Mouse (Mus musculus) gastrocnemius, postnatal 36 days (tissue): ENCODE results near the gene Zswim4. TPM values are rescaled to one million over a fixed set of nuclear protein-coding genes. Genes with fewer than 3 reads are reported as not detected.
"Not testable (repeated sequence)": the region's sequence is repeated elsewhere in the genome, so short reads cannot be mapped to it uniquely, and the experiment has no call there.

Experiments used
- DNase-seq, 2 experiments: peaks; one replicate each; pipeline ENCODE4 v3.0.0; 2022
- intact Hi-C: fragments of 180-260 bp; cut with DNase I; formaldehyde crosslinking; loops from one replicate; pipeline ENCODE4 v1.15.1; 2025
- long read RNA-seq, 2 experiments: library from polyadenylated mRNA; stranded (forward); transcript quantifications; one replicate each; pipeline ENCODE4 v2.0.0; 2021
- total RNA-seq, 2 experiments: library from RNA; stranded (reverse); gene quantifications; 2 replicates each; pipeline ENCODE4 v1.2.3; 2021

Gene Zswim4
- total RNA-seq, result 1 to 10 TPM; 7.1 to 8.4 TPM
- long read RNA-seq, experiment 1, partial matches to known transcripts, result 1 of 3 reads
- long read RNA-seq, experiment 1, other reads (novel, unspliced or antisense), result 2 of 3 reads
- long read RNA-seq, experiment 2, partial matches to known transcripts, result 1 of 7 reads
- long read RNA-seq, experiment 2, other reads (novel, unspliced or antisense), result 6 of 7 reads

- intact Hi-C loops, result no loop called here
Measured at GRCm38 (mm10) chr8:84236998-84237473, at the start of gene Zswim4. TSS of gene Zswim4 (minus strand) at chr8:84237055.

GRCm38 (mm10) chr8:84285665-84286064, 48.8 kb upstream of the Zswim4 start:
- intact Hi-C loops, result not testable (repeated sequence)
- DNase-seq, result peak; percentile 16 to 28

More at GRCm38 (mm10) chr8:84236998-84237473, at the start of gene Zswim4:
- DNase-seq, result peak; percentile 95 to 99

GRCm38 (mm10) chr8:84284608-84285063, 47.8 kb upstream of the Zswim4 start:
- intact Hi-C loops, result loop anchor here (5.0 kb wide), 2 partner anchors 97 to 242 kb away; partner anchors contain the start of genes Il27ra, Nanos3 and Rln3
- DNase-seq, result peak; percentile 20 to 38

- intact Hi-C loops, result loop anchor here (5.0 kb wide), 2 partner anchors 93 to 238 kb away; partner anchors contain the start of genes Il27ra, Nanos3 and Rln3
Measured at GRCm38 (mm10) chr8:84280777-84281176, 43.9 kb upstream of the Zswim4 start.

GRCm38 (mm10) chr8:84276447-84276846, 39.6 kb upstream of the Zswim4 start:
- no peak for DNase-seq
- intact Hi-C loops, result no loop called here

More at GRCm38 (mm10) chr8:84280777-84281176, 43.9 kb upstream of the Zswim4 start:
- no peak for DNase-seq

- no peak for DNase-seq
- intact Hi-C loops, result no loop called here
Measured at GRCm38 (mm10) chr8:84273968-84274367, 37.1 kb upstream of the Zswim4 start.

GRCm38 (mm10) chr8:84272302-84272701, 35.4 kb upstream of the Zswim4 start:
- intact Hi-C loops, result no loop called here
- DNase-seq, result no peak

- intact Hi-C loops, result no loop called here
- peak; percentile 98 to 100 for DNase-seq
Measured at GRCm38 (mm10) chr8:84269950-84270773, 33.3 kb upstream of the Zswim4 start, which contains the start of gene Ccdc130. TSS of gene Ccdc130 (minus strand) at chr8:84270380.

- no peak for DNase-seq
- intact Hi-C loops, result no loop called here
Measured at GRCm38 (mm10) chr8:84261098-84261497, 24.2 kb upstream of the Zswim4 start.

- intact Hi-C loops, result no loop called here
Measured at GRCm38 (mm10) chr8:84256822-84257610, 20.2 kb upstream of the Zswim4 start, which contains the start of gene Mri1. TSS of gene Mri1 (minus strand) at chr8:84257326.

GRCm38 (mm10) chr8:84256458-84256821, 19.6 kb upstream of the Zswim4 start:
- DNase-seq, result no peak
- intact Hi-C loops, result no loop called here

More at GRCm38 (mm10) chr8:84256822-84257610, 20.2 kb upstream of the Zswim4 start, which contains the start of gene Mri1:
- peak; percentile 76 to 79 for DNase-seq

GRCm38 (mm10) chr8:84255858-84256257, 19.0 kb upstream of the Zswim4 start:
- intact Hi-C loops, result no loop called here
- no peak for DNase-seq

GRCm38 (mm10) chr8:84249257-84250170, 12.7 kb upstream of the Zswim4 start, which contains the start of gene D8Ertd738e:
TSS of gene D8Ertd738e (minus strand) at chr8:84249719.
- peak; percentile 79 to 80 for DNase-seq
- intact Hi-C loops, result no loop called here

- intact Hi-C loops, result no loop called here
Measured at GRCm38 (mm10) chr8:84241821-84242220, 5.0 kb upstream of the Zswim4 start.

GRCm38 (mm10) chr8:84241167-84241566, 4.3 kb upstream of the Zswim4 start:
- DNase-seq, result no peak
- intact Hi-C loops, result no loop called here

More at GRCm38 (mm10) chr8:84241821-84242220, 5.0 kb upstream of the Zswim4 start:
- no peak for DNase-seq

- no peak for DNase-seq
- intact Hi-C loops, result no loop called here
Measured at GRCm38 (mm10) chr8:84237542-84238229, 831 bp upstream of the Zswim4 start.

- DNase-seq, result no peak
- intact Hi-C loops, result no loop called here
Measured at GRCm38 (mm10) chr8:84236410-84236997, 351 bp downstream of the Zswim4 start.

- no peak for DNase-seq
- intact Hi-C loops, result no loop called here
Measured at GRCm38 (mm10) chr8:84235746-84236409, 977 bp downstream of the Zswim4 start.
